Comparison of ENCODE assay signal across 17 mouse cellular contexts in the genomic region with DNA sequence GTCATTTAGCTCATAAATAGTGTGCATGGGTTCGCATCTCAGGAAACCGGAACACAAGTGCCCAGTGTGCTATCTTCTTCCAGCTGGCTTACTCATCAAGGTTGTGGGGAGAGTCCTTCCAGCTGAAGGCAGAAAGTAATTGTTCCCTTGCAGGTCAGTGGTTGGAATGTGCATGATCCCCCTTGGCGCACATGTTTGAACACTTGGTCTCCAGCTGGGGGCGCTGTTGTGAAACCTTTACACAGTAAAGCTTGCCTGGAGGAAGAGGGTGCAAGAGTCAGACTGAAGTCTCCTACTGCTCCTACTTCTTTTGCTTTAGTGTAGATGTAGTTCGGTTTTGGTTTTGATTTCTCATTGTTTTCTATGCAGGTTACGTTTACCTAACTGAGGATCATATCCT.
DNase-seq lines count a peak whose midpoint lies in the region; ATAC-seq and TF ChIP-seq lines count a peak whose summit lies in the region.
"Had no signal": no experiment of that assay in that cellular context is flagged by ENCODE, and none has a peak within 500 bp of the region (broad histone marks: within the 10 kb centered on the region; RNA-seq: fewer than 3 reads in every experiment).

No protein-coding gene starts in this region.

- no peaks in the 10 kb centered on the region for H3K36me3 ChIP-seq in hindbrain, postnatal 0 days (ENCODE audit: insufficient read depth, low read length)
- no peaks in the 10 kb centered on the region for H3K36me3 ChIP-seq in hindbrain, embryonic 12.5 days
- H3K36me3 ChIP-seq in ES-Bruce4 (ENCODE audit: control insufficient read depth, insufficient read depth, low read length, poor library complexity, severe bottlenecking): no peaks in the 10 kb centered on the region
- H3K36me3 ChIP-seq in heart, embryonic 10.5 days: no peaks in the 10 kb centered on the region
- H3K36me3 ChIP-seq: embryonic facial prominence, embryonic 12.5 days; heart, embryonic 12.5 days had no signal

- H3K27me3 ChIP-seq in hindbrain, postnatal 0 days (ENCODE audit: insufficient read depth, low read length): no peaks in the 10 kb centered on the region
- H3K27me3 ChIP-seq in hindbrain, embryonic 12.5 days: no peaks in the 10 kb centered on the region
- H3K27me3 ChIP-seq in ES-Bruce4 (ENCODE audit: control insufficient read depth, insufficient read depth, low read length, poor library complexity, severe bottlenecking): no peaks in the 10 kb centered on the region
- no peaks in the 10 kb centered on the region for H3K27me3 ChIP-seq in heart, embryonic 10.5 days (ENCODE audit: insufficient read depth, poor library complexity, severe bottlenecking)
- H3K27me3 ChIP-seq: embryonic facial prominence, embryonic 12.5 days; heart, embryonic 12.5 days had no signal

- no peak overlapping the region for H3K9ac ChIP-seq in hindbrain, postnatal 0 days (replicated peaks; ENCODE audit: low read length)
- no peak overlapping the region for H3K9ac ChIP-seq in hindbrain, embryonic 12.5 days
- no peak overlapping the region for H3K9ac ChIP-seq in ES-Bruce4 (ENCODE audit: low read depth, poor library complexity, severe bottlenecking)
- H3K9ac ChIP-seq: embryonic facial prominence, embryonic 12.5 days; heart, embryonic 12.5 days had no signal

- TF ChIP-seq POLR2A in ES-Bruce4 (IDR thresholded peaks at IDR 0.05; ENCODE audit: insufficient read depth, low read length): no peak
- no peak for TF ChIP-seq POLR2A in brain, embryonic 14.5 days (IDR thresholded peaks at IDR 0.05; ENCODE audit: borderline replicate concordance, extremely low read depth, insufficient read depth, insufficient read length, poor library complexity, severe bottlenecking)

- H3K4me1 ChIP-seq in hindbrain, postnatal 0 days (ENCODE audit: insufficient read depth, low read length): no peaks in the 10 kb centered on the region
- H3K4me1 ChIP-seq in hindbrain, embryonic 12.5 days: no peaks in the 10 kb centered on the region
- no peaks in the 10 kb centered on the region for H3K4me1 ChIP-seq in ES-Bruce4 (ENCODE audit: control insufficient read depth, insufficient read depth, low read length)
- no peaks in the 10 kb centered on the region for H3K4me1 ChIP-seq in heart, embryonic 10.5 days
- H3K4me1 ChIP-seq: embryonic facial prominence, embryonic 12.5 days; heart, embryonic 12.5 days had no signal

- peak; percentile 15 for DNase-seq in hindbrain, postnatal 0 days (ENCODE audit: low spot score)
- DNase-seq in lung, postnatal 10 days: peak; percentile 4
- no peak for DNase-seq in lung, postnatal 36 days
- no peak for DNase-seq in brain, embryonic 14.5 days (ENCODE audit: low read depth)
- no peak for DNase-seq in natural killer cell, adult 2 months (ENCODE audit: low spot score in 2 of 2)
- no peak for DNase-seq in heart, embryonic 10.5 days (ENCODE audit: low spot score)
- DNase-seq: adrenal gland, postnatal 10 days; gastrocnemius, postnatal 25 days; heart, postnatal 4 days; lung, postnatal 14 days; right cerebral cortex, postnatal 14 days; thymus, adult 18-20 months had no signal

- no peaks in the 10 kb centered on the region for H3K9me3 ChIP-seq in hindbrain, postnatal 0 days (ENCODE audit: low read length)
- H3K9me3 ChIP-seq in hindbrain, embryonic 12.5 days (replicated peaks): no peaks in the 10 kb centered on the region
- 0 out of 2 replicates have a peak, but pooled peaks cover 2% of the 10 kb centered on the region for H3K9me3 ChIP-seq in ES-Bruce4 (replicated peaks; ENCODE audit: control insufficient read depth, insufficient read depth, low read length, poor library complexity, severe bottlenecking)
- no peaks in the 10 kb centered on the region for H3K9me3 ChIP-seq in heart, embryonic 10.5 days
- H3K9me3 ChIP-seq: embryonic facial prominence, embryonic 12.5 days; heart, embryonic 12.5 days had no signal

- H3K4me3 ChIP-seq in hindbrain, postnatal 0 days (ENCODE audit: low read length): no peak overlapping the region
- no peak overlapping the region for H3K4me3 ChIP-seq in hindbrain, embryonic 12.5 days
- no peak overlapping the region for H3K4me3 ChIP-seq in ES-Bruce4 (ENCODE audit: low read depth, low read length)
- H3K4me3 ChIP-seq in heart, embryonic 10.5 days: no peak overlapping the region
- H3K4me3 ChIP-seq: embryonic facial prominence, embryonic 12.5 days; heart, embryonic 12.5 days; myocyte had no signal

- ATAC-seq in hindbrain, postnatal 0 days: no peak
- no peak for ATAC-seq in hindbrain, embryonic 12.5 days (ENCODE audit: low FRiP score)

- WGBS in hindbrain, postnatal 0 days: 79% methylated on average over 6 of the region's 6 CpGs
- 84% methylated on average over 6 of the region's 6 CpGs for WGBS in hindbrain, embryonic 12.5 days
- 76% methylated on average over 6 of the region's 6 CpGs for WGBS in heart, embryonic 10.5 days

- H3K4me2 ChIP-seq in hindbrain, postnatal 0 days (ENCODE audit: low read depth, low read length): no peak overlapping the region
- no peak overlapping the region for H3K4me2 ChIP-seq in hindbrain, embryonic 12.5 days (replicated peaks)
- H3K4me2 ChIP-seq: embryonic facial prominence, embryonic 12.5 days; heart, embryonic 12.5 days had no signal

- no peak overlapping the region for H3K27ac ChIP-seq in hindbrain, postnatal 0 days
- no peak overlapping the region for H3K27ac ChIP-seq in hindbrain, embryonic 12.5 days
- H3K27ac ChIP-seq in ES-Bruce4 (ENCODE audit: insufficient read depth, low read length): no peak overlapping the region
- no peak overlapping the region for H3K27ac ChIP-seq in heart, embryonic 10.5 days
- H3K27ac ChIP-seq: embryonic facial prominence, embryonic 12.5 days had no signal

- TF ChIP-seq CTCF in hindbrain, postnatal 0 days (IDR thresholded peaks at IDR 0.05; ENCODE audit: low read depth): no peak
- TF ChIP-seq CTCF in ES-Bruce4 (IDR thresholded peaks at IDR 0.05; ENCODE audit: low read depth, low read length): peak; percentile 55
- peak; percentile 16; the same call in 1 of the 2 replicates for TF ChIP-seq CTCF in brain, embryonic 14.5 days (IDR thresholded peaks at IDR 0.05; ENCODE audit: borderline replicate concordance, extremely low read depth, insufficient read depth, insufficient read length)

- TF ChIP-seq EP300 in ES-Bruce4 (IDR thresholded peaks at IDR 0.05; ENCODE audit: insufficient read depth, low read depth, low read length): no peak

Comparison
In these comparisons a context has a peak if more than half of its experiments do, and no peak if none do; other contexts are left out.
1. DNase-seq: peak in hindbrain, postnatal 0 days (single experiment) and lung, postnatal 10 days (single experiment); none in lung, postnatal 36 days (single experiment), brain, embryonic 14.5 days (single experiment), natural killer cell, adult 2 months (0 of 2) and heart, embryonic 10.5 days (single experiment).